Mouse (Mus musculus) monocyte, adult 5-6 weeks (primary cell): ENCODE data around the gene Rpf1. TPM values are rescaled to one million over a fixed set of nuclear protein-coding genes. Genes with fewer than 3 reads are reported as not detected.

Experiments used
- ATAC-seq: fragments of 153-309, 156-312 bp; replicated peaks from 2 replicates; pipeline ENCODE4 v1.8.0; 2017; ENCODE audit warnings: mild to moderate bottlenecking; ENCODE audit not compliant: low TSS enrichment, insufficient number of reproducible peaks, severe bottlenecking, poor library complexity, low FRiP score
- total RNA-seq: library from RNA; stranded (forward); fragments of 200-1000, 200-491, 200-594 nt; gene quantifications from 3 replicates; pipeline ENCODE4 v1.2.3, GENCODE M21; 2017

The Rpf1 gene
- total RNA-seq, 1 experiment from 2014 or later = 86.9 TPM

GRCm38 (mm10) chr3:146506711-146507110, 14.5 kb downstream of the Rpf1 start:
- ATAC-seq = no peak

GRCm38 (mm10) chr3:146501601-146502123, 19.6 kb downstream of the Rpf1 start:
- no peak for ATAC-seq

- ATAC-seq = no peak
Observed at GRCm38 (mm10) chr3:146500810-146501201, 20.4 kb downstream of the Rpf1 start.

GRCm38 (mm10) chr3:146500003-146500809, 21.0 kb downstream of the Rpf1 start:
- peak; percentile 28 for ATAC-seq

- peak; percentile 64 for ATAC-seq
Observed at GRCm38 (mm10) chr3:146499431-146500002, 21.7 kb downstream of the Rpf1 start, which contains the start of the genes Spata1 and Gng5. Spata1 (minus strand) TSS chr3:146499753. Gng5 (plus strand) TSS chr3:146499807.

GRCm38 (mm10) chr3:146498989-146499388, 22.2 kb downstream of the Rpf1 start:
- ATAC-seq = no peak

GRCm38 (mm10) chr3:146494941-146495340, 26.3 kb downstream of the Rpf1 start:
- ATAC-seq = no peak

GRCm38 (mm10) chr3:146486464-146486863, 34.8 kb downstream of the Rpf1 start:
- ATAC-seq = no peak

GRCm38 (mm10) chr3:146482044-146482443, 39.2 kb downstream of the Rpf1 start:
- no peak for ATAC-seq

- ATAC-seq = no peak
Observed at GRCm38 (mm10) chr3:146474428-146474827, 46.8 kb downstream of the Rpf1 start.

- ATAC-seq = no peak
Observed at GRCm38 (mm10) chr3:146473741-146474140, 47.5 kb downstream of the Rpf1 start.

GRCm38 (mm10) chr3:146472657-146473056, 48.6 kb downstream of the Rpf1 start:
- ATAC-seq = no peak

GRCm38 (mm10) chr3:146469226-146469625, 52.0 kb downstream of the Rpf1 start:
- no peak for ATAC-seq

GRCm38 (mm10) chr3:146462939-146463338, 58.3 kb downstream of the Rpf1 start:
- ATAC-seq = no peak

Other genes with a start within 250 kb of the Rpf1 start
- gene Ssx2ip, start 116.8 kb downstream of the Rpf1 start, total RNA-seq = 1.3 to 10.4 TPM (median 2.9 TPM) in 3 replicates
- 23.6 to 29.4 TPM (median 24.0 TPM) in 3 replicates for gene Ctbs, start 71.6 kb downstream of the Rpf1 start, total RNA-seq
- 10.4 to 19.9 TPM (median 16.8 TPM) in 3 replicates for gene Spata1, start 21.7 kb downstream of the Rpf1 start, total RNA-seq
- gene Gng5, start 21.6 kb downstream of the Rpf1 start, total RNA-seq = 101 to 231 TPM (median 211 TPM) in 3 replicates
- 0.64 TPM in 1 of 3 replicates, not detected in the others for gene Uox, start 49.0 kb upstream of the Rpf1 start, total RNA-seq
- gene Dnase2b, start 94.2 kb upstream of the Rpf1 start, total RNA-seq = 0.39 to 4.6 TPM (median 0.48 TPM) in 3 replicates
- gene 4930503B20Rik, start 129.9 kb upstream of the Rpf1 start, total RNA-seq = 0.19 to 1.6 TPM in 2 of 3 replicates, not detected in the other
- 0.86 to 3.6 TPM (median 2.4 TPM) in 3 replicates for gene Samd13, start 164.2 kb upstream of the Rpf1 start, total RNA-seq